Mouse (Mus musculus): ENCODE measurements around the gene Slc5a11.

- TF ChIP-seq CTCF (IDR thresholded peaks at IDR 0.05; ENCODE audit: low read depth) (no peak), EP300 (optimal IDR thresholded peaks at IDR 0.05) (no peak)
Measured at GRCm38 (mm10) chr7:123169618-123170017, 45.0 kb upstream of the Slc5a11 start.

Measured in stomach, postnatal 0 days (tissue).